Mouse (Mus musculus): ENCODE data around the gene Nup62. TPM values are rescaled to one million over a fixed set of nuclear protein-coding genes. Genes with fewer than 3 reads are reported as not detected.

The Nup62 gene
- 51.0 and 53.0 TPM in 2 replicates for polyA plus RNA-seq (2015; fragmentation: Nextera tagmentation; extraction: Ambion mirVana)

- Histone ChIP-seq H3K9me3 (no peaks in the 10 kb centered on the region), H3K36me3 (peaks cover 4% of the 10 kb centered on the region; the same call in 1 of the 2 replicates), H3K4me3 (peak within 1 kb of the TSS; percentile 84), H3K4me1 (replicated peaks) (peaks cover 53% of the 10 kb centered on the region), H3K4me2 (peak within 1 kb of the TSS; percentile 69), H3K27me3 (no peaks in the 10 kb centered on the region), H3K9ac (peak within 1 kb of the TSS; percentile 93), H3K27ac (replicated peaks) (peak within 1 kb of the TSS; percentile 94)
- under 1% methylated on average over 62 of the region's 62 CpGs for WGBS
- ATAC-seq (ENCODE audit: low read depth): peak; percentile 94
Measured at GRCm38 (mm10) chr7:44815721-44816469, at the start of gene Nup62, which contains the start of gene Il4i1. Nup62 (plus strand) TSS chr7:44816088. Il4i1 (plus strand) TSS chr7:44816387.

DNA sequence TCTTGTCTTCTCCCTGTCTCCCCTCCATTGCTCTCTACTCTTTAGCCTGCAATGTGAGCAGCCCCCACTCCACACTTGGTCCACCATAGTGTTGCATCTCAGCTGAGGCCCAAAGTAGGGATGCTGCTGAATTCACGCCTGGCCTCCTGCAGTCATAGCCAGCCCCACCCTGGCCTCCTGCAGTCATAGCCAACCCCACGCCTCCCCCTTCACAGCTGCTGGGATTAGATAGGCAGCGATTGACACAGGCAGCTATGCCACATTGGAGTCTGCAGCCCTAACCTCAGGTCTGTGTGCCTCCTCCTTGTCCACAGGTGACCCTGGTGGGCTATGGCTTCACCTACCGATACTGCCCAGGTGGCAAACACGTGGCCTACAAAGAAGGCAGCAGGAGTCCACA is 47.8 kb upstream of the Nup62 start:
- H3K9ac ChIP-seq: no peak overlapping the region
- H3K36me3 ChIP-seq: peaks cover 91% of the 10 kb centered on the region
- H3K27me3 ChIP-seq: no peaks in the 10 kb centered on the region
- no peak for ATAC-seq (ENCODE audit: low read depth)
- H3K4me1 ChIP-seq (replicated peaks): no peaks in the 10 kb centered on the region
- no peak overlapping the region for H3K4me3 ChIP-seq
- 89% methylated on average over 5 of the region's 5 CpGs for WGBS
- no peak overlapping the region for H3K27ac ChIP-seq (replicated peaks)
- H3K9me3 ChIP-seq: no peaks in the 10 kb centered on the region
- H3K4me2 ChIP-seq: no peak overlapping the region

DNA sequence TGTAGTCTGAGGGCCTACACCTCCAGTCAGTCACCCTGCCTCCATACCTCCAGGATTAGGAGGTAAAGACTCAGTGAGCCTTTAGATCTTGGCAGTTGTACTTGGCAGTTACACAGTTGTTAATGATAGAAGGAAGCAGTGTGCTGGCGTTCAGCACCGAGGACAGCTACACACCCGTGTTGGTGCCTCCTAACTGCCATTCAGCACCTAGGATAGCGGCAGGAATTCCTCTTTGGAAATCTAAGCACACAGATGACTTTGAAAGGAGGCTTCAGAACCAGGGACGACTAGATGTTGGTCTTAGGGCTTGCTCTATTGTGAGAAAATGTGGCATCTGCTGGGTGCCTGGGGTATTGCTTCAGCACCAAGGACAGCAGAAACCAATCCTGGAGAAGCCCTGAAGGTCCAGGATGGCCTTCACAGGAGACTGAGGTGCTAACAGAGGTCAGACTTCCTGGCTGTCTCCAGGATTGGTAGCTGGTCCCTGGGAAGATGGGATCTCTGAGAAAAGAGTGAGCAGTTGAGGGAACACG is 45.8 kb upstream of the Nup62 start:
- Histone ChIP-seq H3K9me3 (no peaks in the 10 kb centered on the region), H3K4me3 (no peak overlapping the region), H3K4me2 (no peak overlapping the region), H3K27me3 (no peaks in the 10 kb centered on the region), H3K9ac (no peak overlapping the region), H3K4me1 (replicated peaks) (no peaks in the 10 kb centered on the region), H3K27ac (replicated peaks) (no peak overlapping the region), H3K36me3 (peaks cover 90% of the 10 kb centered on the region)
- ATAC-seq (ENCODE audit: low read depth): no peak
- WGBS: 15% methylated on average over 6 of the region's 6 CpGs

DNA sequence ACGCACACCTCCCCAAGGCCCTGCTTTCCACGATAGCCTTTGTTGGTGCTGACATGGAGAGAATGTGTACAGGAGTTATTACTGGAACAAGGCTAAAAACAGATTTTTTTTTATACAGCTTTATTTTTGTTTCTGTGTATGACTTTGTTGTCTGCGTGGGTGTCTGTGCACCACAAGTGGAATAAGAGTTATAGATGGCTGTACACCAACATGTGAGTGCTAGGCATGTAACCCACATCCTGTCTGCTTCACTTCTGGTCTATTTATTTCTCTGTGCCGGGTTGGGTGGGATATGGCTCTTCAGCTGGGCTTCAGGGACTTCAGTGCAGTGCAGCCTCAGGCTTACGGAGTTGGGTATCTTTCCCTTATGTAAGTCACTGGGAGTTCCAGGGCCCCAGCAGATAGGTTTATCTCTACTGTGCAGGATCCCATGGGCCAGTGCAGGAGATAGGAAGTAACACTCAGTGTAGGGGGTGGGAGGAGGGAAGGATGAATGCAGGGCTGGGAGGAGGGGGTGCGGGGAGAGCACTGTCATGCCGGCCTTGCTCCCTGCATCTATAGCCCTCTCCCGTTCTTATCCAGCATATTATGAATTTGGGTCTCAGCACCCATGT is 43.2 kb upstream of the Nup62 start:
- WGBS: 93% methylated on average over 8 of the region's 8 CpGs
- no peak overlapping the region for H3K4me2 ChIP-seq

DNA sequence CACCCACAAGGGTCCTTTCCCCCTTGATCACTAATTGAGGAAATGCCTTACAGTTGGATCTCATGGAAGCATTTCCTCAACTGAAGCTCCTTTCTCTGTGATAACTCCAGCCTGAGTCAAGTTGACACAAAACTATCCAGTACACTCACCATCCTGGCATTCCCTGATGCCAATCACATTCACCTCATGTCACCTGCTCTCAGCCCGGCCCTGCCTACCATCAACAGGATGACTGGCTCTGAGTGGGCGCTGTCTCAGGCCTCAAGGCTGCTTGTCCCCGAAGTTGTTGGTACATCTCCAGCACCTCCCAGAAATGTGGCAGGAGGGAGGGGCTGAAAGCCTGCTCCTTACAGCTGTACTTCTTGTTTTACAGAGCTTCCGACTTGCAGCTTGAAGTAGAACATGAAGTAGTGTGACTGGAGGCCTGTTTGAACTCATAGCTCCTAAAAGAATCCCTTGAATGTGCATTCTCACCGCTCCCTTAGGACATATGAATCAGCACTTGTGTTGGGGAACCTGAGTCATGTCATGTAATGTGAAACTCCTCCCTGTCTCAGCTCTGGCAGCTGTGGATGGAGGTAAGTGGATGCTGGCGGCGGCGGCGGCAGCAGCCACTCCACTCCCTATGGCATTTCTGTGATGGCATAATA is 38.9 kb upstream of the Nup62 start:
- WGBS: 96% methylated on average over 9 of the region's 9 CpGs
- peaks cover 56% of the 10 kb centered on the region for H3K36me3 ChIP-seq

More for the DNA sequence above, 43.2 kb upstream of the Nup62 start:
- Histone ChIP-seq H3K36me3 (peaks cover 87% of the 10 kb centered on the region), H3K4me1 (replicated peaks) (no peaks in the 10 kb centered on the region), H3K27me3 (no peaks in the 10 kb centered on the region), H3K9me3 (no peaks in the 10 kb centered on the region), H3K9ac (no peak overlapping the region), H3K27ac (replicated peaks) (no peak overlapping the region), H3K4me3 (no peak overlapping the region)
- no peak for ATAC-seq (ENCODE audit: low read depth)

DNA sequence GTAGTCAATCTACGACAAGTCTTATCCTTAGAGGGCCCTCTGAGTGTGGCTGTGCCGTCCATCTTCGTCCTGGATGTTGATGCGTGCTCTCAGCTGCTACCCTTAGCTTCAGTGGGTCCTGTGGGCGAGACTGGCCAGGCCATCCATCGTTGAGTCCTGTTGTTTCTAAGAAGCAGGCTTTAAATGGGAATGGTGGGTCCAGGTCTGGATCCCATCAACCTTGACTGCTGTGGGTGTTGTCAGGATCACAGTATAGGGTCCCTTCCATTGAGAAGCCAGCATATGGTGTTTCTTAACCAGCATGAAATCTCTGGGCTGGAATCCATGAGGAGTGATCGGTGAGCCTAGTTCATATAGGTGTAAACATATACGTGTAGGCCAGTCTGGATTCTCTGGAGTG is 35.8 kb upstream of the Nup62 start:
- H3K9me3 ChIP-seq: no peaks in the 10 kb centered on the region
- H3K27me3 ChIP-seq: no peaks in the 10 kb centered on the region
- ATAC-seq (ENCODE audit: low read depth): no peak
- peaks cover 32% of the 10 kb centered on the region for H3K36me3 ChIP-seq
- no peak overlapping the region for H3K4me3 ChIP-seq
- H3K4me2 ChIP-seq: no peak overlapping the region
- H3K4me1 ChIP-seq (replicated peaks): no peaks in the 10 kb centered on the region
- no peak overlapping the region for H3K27ac ChIP-seq (replicated peaks)
- H3K9ac ChIP-seq: no peak overlapping the region
- 87% methylated on average over 8 of the region's 8 CpGs for WGBS

More for the DNA sequence above, 38.9 kb upstream of the Nup62 start:
- ATAC-seq (ENCODE audit: low read depth): no peak
- Histone ChIP-seq H3K27ac (replicated peaks) (no peak overlapping the region), H3K4me1 (replicated peaks) (no peaks in the 10 kb centered on the region), H3K4me2 (no peak overlapping the region), H3K4me3 (no peak overlapping the region), H3K9me3 (no peaks in the 10 kb centered on the region), H3K9ac (no peak overlapping the region), H3K27me3 (no peaks in the 10 kb centered on the region)

DNA sequence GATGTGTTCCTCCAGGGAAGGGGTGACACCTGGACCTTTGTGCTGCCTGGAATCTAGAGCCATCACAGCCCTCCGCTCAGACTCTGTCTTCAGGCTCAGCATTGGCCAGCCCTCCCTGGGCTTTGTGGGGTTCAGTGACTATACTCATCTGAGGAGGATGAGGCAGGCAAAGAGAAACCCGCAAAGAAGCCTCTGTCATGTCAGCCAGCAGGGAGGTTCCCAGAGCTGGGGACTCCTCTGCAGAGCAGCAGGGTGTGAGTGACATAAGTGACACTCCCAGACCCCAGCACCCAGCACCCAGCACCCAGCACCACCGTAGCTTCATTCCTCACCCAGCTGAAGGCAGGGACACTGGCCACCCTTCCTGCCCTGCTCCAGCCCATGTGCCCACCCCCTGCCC is 26.4 kb upstream of the Nup62 start:
- no peak overlapping the region for H3K4me2 ChIP-seq
- peaks cover under 1% of the 10 kb centered on the region; the same call in 1 of the 2 replicates for H3K9me3 ChIP-seq
- H3K27me3 ChIP-seq: no peaks in the 10 kb centered on the region
- H3K4me1 ChIP-seq (replicated peaks): no peaks in the 10 kb centered on the region
- H3K4me3 ChIP-seq: no peak overlapping the region
- 69% methylated on average over 3 of the region's 3 CpGs for WGBS
- H3K36me3 ChIP-seq: no peaks in the 10 kb centered on the region
- no peak overlapping the region for H3K9ac ChIP-seq
- H3K27ac ChIP-seq (replicated peaks): no peak overlapping the region
- ATAC-seq (ENCODE audit: low read depth): no peak

DNA sequence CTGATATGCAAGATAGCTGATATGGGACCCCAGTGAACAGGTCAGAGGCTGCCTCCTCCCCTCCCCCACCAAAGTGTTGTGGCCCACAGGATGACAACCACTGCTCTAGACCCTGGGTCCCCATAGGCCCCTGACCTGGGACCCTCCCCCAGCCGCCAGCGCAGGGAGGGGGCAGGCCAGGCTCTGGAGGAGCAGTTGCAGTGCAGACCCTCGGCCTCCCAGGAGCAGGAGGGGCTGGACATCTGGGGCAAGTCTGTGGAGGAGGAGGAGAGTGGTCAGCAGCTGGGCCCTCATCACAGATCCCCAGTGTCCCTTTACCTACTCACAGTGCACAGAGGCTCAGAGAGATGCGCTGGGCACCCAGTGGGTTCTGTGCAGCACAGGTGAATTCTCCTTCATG is 25.8 kb upstream of the Nup62 start:
- Histone ChIP-seq H3K36me3 (no peaks in the 10 kb centered on the region), H3K9me3 (peaks cover 4% of the 10 kb centered on the region; the same call in 1 of the 2 replicates), H3K27ac (replicated peaks) (no peak overlapping the region), H3K27me3 (no peaks in the 10 kb centered on the region), H3K9ac (no peak overlapping the region), H3K4me2 (no peak overlapping the region), H3K4me3 (no peak overlapping the region), H3K4me1 (replicated peaks) (no peaks in the 10 kb centered on the region)
- ATAC-seq (ENCODE audit: low read depth): no peak
- 68% methylated on average over 4 of the region's 4 CpGs for WGBS

GRCm38 (mm10) chr7:44792781-44793180 is 23.1 kb upstream of the Nup62 start:
- Histone ChIP-seq H3K27ac (replicated peaks) (no peak overlapping the region), H3K4me1 (replicated peaks) (no peaks in the 10 kb centered on the region), H3K27me3 (no peaks in the 10 kb centered on the region), H3K4me3 (no peak overlapping the region), H3K4me2 (no peak overlapping the region), H3K36me3 (no peaks in the 10 kb centered on the region), H3K9ac (no peak overlapping the region), H3K9me3 (peaks cover 4% of the 10 kb centered on the region; the same call in 1 of the 2 replicates)
- ATAC-seq (ENCODE audit: low read depth): no peak
- 92% methylated on average over 6 of the region's 6 CpGs for WGBS

- H3K36me3 ChIP-seq: peaks cover 4% of the 10 kb centered on the region; the same call in 1 of the 2 replicates
- WGBS: 82% methylated on average over 2 of the region's 2 CpGs
- no peak overlapping the region for H3K4me3 ChIP-seq
- no peak overlapping the region for H3K4me2 ChIP-seq
- H3K9ac ChIP-seq: no peak overlapping the region
- H3K9me3 ChIP-seq: no peaks in the 10 kb centered on the region
- no peaks in the 10 kb centered on the region for H3K27me3 ChIP-seq
- ATAC-seq (ENCODE audit: low read depth): no peak
- H3K4me1 ChIP-seq (replicated peaks): no peaks in the 10 kb centered on the region
- H3K27ac ChIP-seq (replicated peaks): no peak overlapping the region
Measured at GRCm38 (mm10) chr7:44808927-44809326, 7.0 kb upstream of the Nup62 start.

DNA sequence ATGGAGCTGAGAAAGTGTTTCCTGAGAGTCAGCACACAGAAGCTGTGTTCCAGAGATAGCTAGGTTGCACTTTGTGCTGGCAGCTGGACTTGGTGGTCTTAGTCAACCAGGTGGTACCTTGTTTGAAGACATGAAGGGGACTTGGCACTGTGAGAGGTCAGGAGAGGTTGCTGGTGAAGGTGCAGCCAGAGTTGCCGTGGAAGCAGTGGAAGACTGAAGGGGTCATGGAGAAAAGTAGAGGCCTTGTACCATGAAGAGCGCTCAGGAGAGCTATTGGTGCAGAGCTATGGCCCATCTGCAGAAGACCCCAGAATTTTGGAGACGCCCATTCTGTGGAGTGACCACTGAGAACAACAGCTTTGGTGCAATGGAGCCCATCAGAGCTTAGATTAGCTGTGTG is 6.4 kb upstream of the Nup62 start:
- no peaks in the 10 kb centered on the region for H3K27me3 ChIP-seq
- no peak overlapping the region for H3K27ac ChIP-seq (replicated peaks)
- H3K9me3 ChIP-seq: no peaks in the 10 kb centered on the region
- H3K4me1 ChIP-seq (replicated peaks): no peaks in the 10 kb centered on the region
- no peak overlapping the region for H3K9ac ChIP-seq
- no peak overlapping the region for H3K4me2 ChIP-seq
- H3K4me3 ChIP-seq: no peak overlapping the region
- peaks cover 4% of the 10 kb centered on the region; the same call in 1 of the 2 replicates for H3K36me3 ChIP-seq
- no peak for ATAC-seq (ENCODE audit: low read depth)
- 88% methylated on average over 3 of the region's 3 CpGs for WGBS

DNA sequence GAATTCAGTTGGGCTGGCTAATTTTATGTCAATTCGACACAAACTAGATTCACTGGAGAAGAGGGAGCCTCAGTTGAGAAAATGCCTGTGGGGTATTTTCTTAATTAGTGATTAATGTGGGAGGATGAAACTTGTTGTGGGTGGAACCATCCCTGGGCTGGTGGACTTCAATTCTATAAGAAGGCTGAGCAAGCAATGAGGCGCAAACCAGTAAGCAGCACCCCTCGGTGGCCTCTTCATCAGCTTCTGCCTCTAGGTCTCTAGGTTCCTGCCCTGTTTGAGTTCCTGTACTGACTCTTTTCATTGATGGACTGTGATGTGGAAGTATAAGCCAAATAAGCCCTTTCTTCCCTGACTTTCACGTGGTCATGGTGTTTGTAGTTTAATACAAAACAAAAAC is 5.5 kb upstream of the Nup62 start:
- no peak overlapping the region for H3K27ac ChIP-seq (replicated peaks)
- ATAC-seq (ENCODE audit: low read depth): no peak
- WGBS: 83% methylated on average over 4 of the region's 4 CpGs

More for the DNA sequence above, 5.5 kb upstream of the Nup62 start:
- Histone ChIP-seq H3K9ac (no peak overlapping the region), H3K4me3 (no peak overlapping the region), H3K9me3 (no peaks in the 10 kb centered on the region), H3K4me1 (replicated peaks) (peaks cover 8% of the 10 kb centered on the region), H3K4me2 (no peak overlapping the region), H3K27me3 (no peaks in the 10 kb centered on the region), H3K36me3 (peaks cover 4% of the 10 kb centered on the region; the same call in 1 of the 2 replicates)
